Mouse (Mus musculus) forebrain, embryonic 14.5 days (tissue): ENCODE measurements at regions not wholly inside any gene's neighbourhood (a gene's known extent, or its start where the extent isn't known, plus 50 kb on each side); places are given as distances from the start of the nearest gene placed in this dataset.

Experiments used
- ATAC-seq: fragments of 200-750 bp; cut with Nextera tagmentation; 2 replicates; pipeline ENCODE4 v1.8.0; 2017; ENCODE audit warnings: mild to moderate bottlenecking, moderate library complexity
- DNase-seq: peaks from one replicate; pipeline ENCODE4 v3.0.0-alpha.2; 2015; ENCODE audit warnings: low spot score
- H3K27ac ChIP-seq: fragments of 300-500 bp; sonication (generic); 2 replicates; pipeline ENCODE4 v1.5.1; 2014; ENCODE audit warnings: low read depth, mild to moderate bottlenecking, control low read depth, low read length, moderate library complexity
- H3K27me3 ChIP-seq: fragments of 300-500 bp; sonication (generic); replicated peaks from 2 replicates; pipeline ENCODE4 v1.6.1; 2014; ENCODE audit warnings: low read length, control low read depth, mixed read lengths; ENCODE audit not compliant: control insufficient read depth, insufficient read depth
- H3K36me3 ChIP-seq: fragments of 300-500 bp; sonication (generic); 2 replicates; pipeline ENCODE4 v1.6.1; 2014; ENCODE audit warnings: low read length, control low read depth; ENCODE audit not compliant: control insufficient read depth, insufficient read depth
- H3K4me1 ChIP-seq: fragments of 300-500 bp; sonication (generic); 2 replicates; pipeline ENCODE4 v1.6.1; 2014; ENCODE audit warnings: antibody characterized with exemption, low read length, control low read depth; ENCODE audit not compliant: control insufficient read depth, insufficient read depth
- H3K4me2 ChIP-seq: fragments of 300-500 bp; sonication (generic); 2 replicates; pipeline ENCODE4 v1.6.1; 2014; ENCODE audit warnings: mild to moderate bottlenecking, control low read depth, low read length
- H3K4me3 ChIP-seq: fragments of 300-500 bp; sonication (generic); 2 replicates; pipeline ENCODE4 v1.5.1; 2014; ENCODE audit warnings: low read depth, low read length, control low read depth
- H3K9ac ChIP-seq: fragments of 300-500 bp; sonication (generic); 2 replicates; pipeline ENCODE4 v1.6.1; 2014; ENCODE audit warnings: mild to moderate bottlenecking, low read length, control low read depth, moderate library complexity
- H3K9me3 ChIP-seq: fragments of 300-500 bp; sonication (generic); replicated peaks from 2 replicates; pipeline ENCODE4 v1.6.1; 2016; ENCODE audit warnings: low read length, control low read depth, mixed read lengths; ENCODE audit not compliant: control insufficient read depth
- WGBS: fragments of 180-500 bp; shearing (Covaris S2); extraction: QIAGEN DNeasy Blood & Tissue Kit; methylation state at CpG from one replicate; pipeline ENCODE4 v1.1.7; 2014; 5-methylcytosine and 5-hydroxymethylcytosine counted together

DNA sequence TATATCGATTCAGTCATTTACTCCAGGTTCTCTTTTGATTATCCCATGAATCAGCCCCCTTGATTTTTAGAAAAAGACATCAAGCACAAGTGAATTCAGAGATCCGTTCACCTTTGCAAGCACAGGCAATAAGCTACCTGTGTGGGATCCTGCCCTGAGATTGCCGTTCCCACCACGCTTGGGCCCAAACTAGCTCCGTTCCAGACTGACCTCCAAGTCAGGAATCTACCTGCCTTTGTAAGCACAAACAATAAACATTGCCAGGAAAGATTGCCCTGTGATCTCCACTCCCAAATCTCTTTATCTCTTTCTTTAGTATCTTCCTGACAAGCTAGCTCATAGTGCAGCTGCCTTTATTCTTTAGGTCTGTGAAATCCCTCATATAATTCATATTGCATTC lies 164.6 kb downstream of the Spata18 start:
- Histone ChIP-seq H3K4me1 (no peaks in the 10 kb centered on the region), H3K36me3 (no peaks in the 10 kb centered on the region), H3K4me2 (no peak overlapping the region), H3K27me3 (no peaks in the 10 kb centered on the region), H3K9me3 (no peaks in the 10 kb centered on the region), H3K4me3 (no peak overlapping the region), H3K27ac (no peak overlapping the region), H3K9ac (no peak overlapping the region)
- no peak for ATAC-seq
- 93% methylated on average over 5 of the region's 5 CpGs for WGBS
- DNase-seq: no peak

DNA sequence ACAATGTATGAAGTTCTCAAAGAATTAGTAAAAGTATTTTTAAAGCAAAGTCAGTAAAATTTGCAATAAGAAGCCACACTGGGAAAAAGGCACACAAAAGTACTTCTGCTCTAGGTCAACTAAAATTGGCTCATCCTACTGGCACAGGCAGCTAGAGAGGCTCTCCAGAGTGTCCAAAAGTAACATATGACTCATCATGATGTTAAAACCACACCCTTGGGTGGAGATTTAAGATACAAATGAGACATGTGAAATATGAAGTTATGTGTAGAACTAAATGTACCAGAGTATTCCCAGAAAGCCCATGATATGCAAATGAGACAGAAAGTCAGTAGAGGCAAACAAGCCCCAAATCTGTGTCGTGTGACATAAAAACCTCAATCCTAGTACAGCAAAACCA lies 166.0 kb downstream of the Spata18 start:
- ATAC-seq: no peak
- Histone ChIP-seq H3K9me3 (no peaks in the 10 kb centered on the region), H3K27me3 (no peaks in the 10 kb centered on the region), H3K27ac (no peak overlapping the region), H3K4me1 (no peaks in the 10 kb centered on the region), H3K9ac (no peak overlapping the region), H3K4me3 (no peak overlapping the region), H3K4me2 (no peak overlapping the region), H3K36me3 (no peaks in the 10 kb centered on the region)
- no peak for DNase-seq
- WGBS: 95% methylated on average over 1 of the region's 1 CpGs

- Histone ChIP-seq H3K27me3 (no peaks in the 10 kb centered on the region), H3K27ac (no peak overlapping the region), H3K9me3 (no peaks in the 10 kb centered on the region), H3K4me3 (no peak overlapping the region), H3K9ac (no peak overlapping the region), H3K4me2 (no peak overlapping the region), H3K4me1 (no peaks in the 10 kb centered on the region), H3K36me3 (no peaks in the 10 kb centered on the region)
- WGBS: 84% methylated on average over 19 of the region's 19 CpGs
- DNase-seq (no peak), ATAC-seq (no peak)
Measured at GRCm38 (mm10) chr5:73821956-73822545, 170.9 kb downstream of the Spata18 start.

- WGBS: 91% methylated on average over 5 of the region's 5 CpGs
- H3K9me3 ChIP-seq: no peaks in the 10 kb centered on the region
- H3K4me3 ChIP-seq: no peak overlapping the region
- no peak for DNase-seq
- no peaks in the 10 kb centered on the region for H3K27me3 ChIP-seq
- H3K9ac ChIP-seq: no peak overlapping the region
- no peaks in the 10 kb centered on the region for H3K4me1 ChIP-seq
- H3K27ac ChIP-seq: no peak overlapping the region
- H3K36me3 ChIP-seq: no peaks in the 10 kb centered on the region
- ATAC-seq: no peak
- H3K4me2 ChIP-seq: no peak overlapping the region
Measured at GRCm38 (mm10) chr5:73823421-73823820, 172.2 kb downstream of the Spata18 start.

DNA sequence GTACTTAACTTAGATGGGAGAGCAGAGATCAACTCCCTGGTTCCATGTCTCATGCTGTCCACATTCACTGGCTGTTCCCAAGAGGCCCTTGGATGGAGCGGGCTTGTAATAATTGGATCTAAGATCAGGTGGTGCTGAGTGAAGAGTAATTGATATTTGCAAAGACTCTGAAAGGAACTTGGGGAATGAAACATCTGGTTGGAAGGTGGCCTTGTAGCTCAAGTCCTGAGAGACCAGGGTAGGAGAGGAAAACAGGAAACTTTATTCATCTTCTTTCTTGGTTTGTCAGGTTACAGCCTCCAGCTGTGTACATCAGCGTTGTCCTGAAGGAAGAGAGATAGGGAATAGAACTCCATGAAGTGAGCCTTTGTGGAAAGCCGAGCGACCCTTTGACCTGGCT lies 175.8 kb downstream of the Spata18 start:
- Histone ChIP-seq H3K4me1 (no peaks in the 10 kb centered on the region), H3K27me3 (no peaks in the 10 kb centered on the region), H3K27ac (no peak overlapping the region), H3K9ac (no peak overlapping the region), H3K36me3 (no peaks in the 10 kb centered on the region), H3K4me2 (no peak overlapping the region), H3K9me3 (no peaks in the 10 kb centered on the region), H3K4me3 (no peak overlapping the region)
- WGBS: 85% methylated on average over 4 of the region's 4 CpGs
- DNase-seq (no peak), ATAC-seq (no peak)

DNA sequence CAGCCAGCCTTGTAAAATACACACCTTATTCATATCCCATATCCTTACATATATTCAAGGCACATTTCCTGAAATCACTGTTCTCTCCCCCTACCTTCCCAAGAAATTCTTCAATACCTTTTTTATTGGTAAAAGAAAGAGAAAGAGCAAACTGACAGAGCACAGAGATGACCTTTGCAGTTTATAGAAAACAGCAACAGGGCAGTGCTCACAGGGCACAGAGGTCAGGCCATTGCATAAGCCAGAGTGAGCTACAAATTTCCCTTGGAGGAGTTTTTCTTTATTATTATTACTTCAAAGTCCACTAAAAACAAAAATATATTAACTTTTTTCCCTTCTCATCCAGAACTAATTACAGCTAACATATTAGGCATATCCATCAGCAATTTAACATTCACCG lies 182.5 kb downstream of the Spata18 start:
- Histone ChIP-seq H3K36me3 (no peaks in the 10 kb centered on the region), H3K4me2 (no peak overlapping the region), H3K27ac (no peak overlapping the region), H3K9ac (no peak overlapping the region), H3K4me1 (no peaks in the 10 kb centered on the region), H3K27me3 (no peaks in the 10 kb centered on the region), H3K4me3 (no peak overlapping the region), H3K9me3 (no peaks in the 10 kb centered on the region)
- 98% methylated on average over 1 of the region's 1 CpGs for WGBS
- DNase-seq (no peak), ATAC-seq (no peak)

DNA sequence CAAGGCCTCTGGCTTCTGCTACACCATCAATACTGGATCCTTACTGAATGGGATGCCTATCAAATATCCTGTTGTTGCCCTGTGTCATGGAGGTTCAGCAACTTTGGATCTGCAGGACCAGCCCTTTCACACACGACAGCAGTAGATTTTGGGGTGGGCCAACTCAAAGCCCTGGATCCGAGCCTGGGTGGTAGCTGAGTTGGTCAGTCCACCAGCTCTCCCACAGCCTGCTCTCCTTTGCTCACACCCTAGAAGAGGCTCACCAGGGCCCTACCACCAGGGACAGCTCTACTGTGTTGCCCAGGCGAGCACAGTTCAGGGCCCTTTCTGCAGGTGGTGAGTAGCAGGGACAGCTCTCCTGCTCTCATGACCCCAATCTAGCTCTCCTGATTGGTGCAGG lies 192.6 kb downstream of the Spata18 start:
- H3K27me3 ChIP-seq: no peaks in the 10 kb centered on the region
- no peaks in the 10 kb centered on the region for H3K4me1 ChIP-seq
- no peak overlapping the region for H3K9ac ChIP-seq
- H3K9me3 ChIP-seq: no peaks in the 10 kb centered on the region
- WGBS: 78% methylated on average over 3 of the region's 3 CpGs
- no peaks in the 10 kb centered on the region for H3K36me3 ChIP-seq
- no peak overlapping the region for H3K4me2 ChIP-seq
- H3K27ac ChIP-seq: no peak overlapping the region
- ATAC-seq: no peak
- DNase-seq: no peak
- H3K4me3 ChIP-seq: no peak overlapping the region

DNA sequence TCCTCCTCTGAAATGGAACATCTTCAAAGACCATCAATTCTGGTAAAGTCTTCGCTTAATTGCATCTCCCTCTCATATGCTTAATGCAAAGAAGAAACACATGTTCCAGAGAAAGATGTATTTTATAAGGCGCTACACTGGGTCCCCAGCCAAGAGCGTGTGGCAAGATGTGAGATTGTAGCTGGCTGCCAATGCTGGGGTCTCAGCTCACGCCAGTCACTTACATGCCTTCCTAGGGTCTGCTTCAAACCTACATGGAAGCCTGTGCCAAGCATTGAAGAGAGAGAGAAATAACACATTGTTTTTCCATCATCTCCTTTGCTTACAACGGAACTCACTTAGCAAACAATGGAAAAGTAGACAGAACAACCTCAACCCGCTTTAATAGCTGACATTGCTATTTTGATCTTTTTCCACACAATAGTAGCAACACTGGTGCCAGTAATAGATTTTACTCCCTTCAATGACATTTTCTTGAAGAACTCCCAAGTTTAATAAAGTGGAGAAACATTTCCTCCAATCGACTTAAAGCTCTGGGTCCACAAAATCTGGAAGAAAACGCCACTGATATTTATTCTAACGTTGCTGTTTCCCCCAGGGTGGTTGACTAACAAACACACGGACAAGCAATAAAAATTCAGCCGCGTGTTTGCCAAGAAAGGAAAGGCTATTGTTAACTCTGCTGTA lies 195.1 kb downstream of the Spata18 start:
- H3K4me2 ChIP-seq: no peak overlapping the region
- no peaks in the 10 kb centered on the region for H3K4me1 ChIP-seq
- no peak overlapping the region for H3K9ac ChIP-seq
- H3K27ac ChIP-seq: no peak overlapping the region
- 70% methylated on average over 12 of the region's 12 CpGs for WGBS
- ATAC-seq: no peak
- no peaks in the 10 kb centered on the region for H3K9me3 ChIP-seq
- DNase-seq: peak; percentile 24
- H3K36me3 ChIP-seq: no peaks in the 10 kb centered on the region
- H3K4me3 ChIP-seq: no peak overlapping the region
- H3K27me3 ChIP-seq: no peaks in the 10 kb centered on the region

- WGBS: 46% methylated on average over 6 of the region's 6 CpGs
- H3K9me3 ChIP-seq: no peaks in the 10 kb centered on the region
- no peak overlapping the region for H3K9ac ChIP-seq
- H3K4me3 ChIP-seq: no peak overlapping the region
- no peaks in the 10 kb centered on the region for H3K36me3 ChIP-seq
- no peaks in the 10 kb centered on the region for H3K4me1 ChIP-seq
- H3K4me2 ChIP-seq: no peak overlapping the region
- DNase-seq: peak; percentile 4
- no peak overlapping the region for H3K27ac ChIP-seq
- no peaks in the 10 kb centered on the region for H3K27me3 ChIP-seq
- ATAC-seq: no peak
Measured at GRCm38 (mm10) chr5:73846783-73847151, 195.6 kb downstream of the Spata18 start.
